Mouse (Mus musculus): ENCODE results near the gene Fntb. TPM values are rescaled to one million over a fixed set of nuclear protein-coding genes. Genes with fewer than 3 reads are reported as not detected.

Gene Fntb
- 15.2 TPM for polyA plus RNA-seq (2014; fragmentation: Illumina TruSeq; extraction: RNeasy Lipid Tissue Mini Kit (QIAGEN cat#74804); ENCODE audit: low read depth, low replicate concordance)

GRCm38 (mm10) chr12:76765354-76765851 is at the start of gene Fntb, which contains the start of gene Churc1:
Gene Fntb (plus strand): TSS chr12:76765589.
Gene Churc1 (plus strand): TSS chr12:76765538.

DNA sequence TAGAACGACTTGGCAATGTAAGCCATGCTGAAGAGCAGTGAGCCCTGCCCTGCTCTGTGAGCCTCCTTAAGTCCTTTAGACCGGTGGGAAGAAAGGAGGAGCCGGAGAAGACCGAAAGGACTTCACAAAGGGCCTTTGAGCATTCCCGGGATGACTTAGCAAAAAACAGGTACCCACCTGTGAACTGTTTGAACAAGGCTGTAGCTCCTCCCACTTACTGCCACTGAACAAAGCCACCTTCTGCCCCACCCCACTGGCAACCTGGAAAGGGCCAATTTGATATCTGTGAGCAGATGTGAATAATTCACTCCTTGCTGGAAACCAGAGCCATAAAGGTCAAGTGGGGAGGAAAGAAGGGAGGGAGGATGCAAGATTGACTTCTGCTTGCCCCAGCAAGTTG is 30.0 kb downstream of the Fntb start, which contains the start of gene Gpx2:
Gene Gpx2 (minus strand): TSS at position 205 of the 400 bp plus-strand sequence.

GRCm38 (mm10) chr12:76822651-76823041 is 57.3 kb downstream of the Fntb start, which contains the start of gene Rab15:
Gene Rab15 (minus strand): TSS chr12:76822908.

DNA sequence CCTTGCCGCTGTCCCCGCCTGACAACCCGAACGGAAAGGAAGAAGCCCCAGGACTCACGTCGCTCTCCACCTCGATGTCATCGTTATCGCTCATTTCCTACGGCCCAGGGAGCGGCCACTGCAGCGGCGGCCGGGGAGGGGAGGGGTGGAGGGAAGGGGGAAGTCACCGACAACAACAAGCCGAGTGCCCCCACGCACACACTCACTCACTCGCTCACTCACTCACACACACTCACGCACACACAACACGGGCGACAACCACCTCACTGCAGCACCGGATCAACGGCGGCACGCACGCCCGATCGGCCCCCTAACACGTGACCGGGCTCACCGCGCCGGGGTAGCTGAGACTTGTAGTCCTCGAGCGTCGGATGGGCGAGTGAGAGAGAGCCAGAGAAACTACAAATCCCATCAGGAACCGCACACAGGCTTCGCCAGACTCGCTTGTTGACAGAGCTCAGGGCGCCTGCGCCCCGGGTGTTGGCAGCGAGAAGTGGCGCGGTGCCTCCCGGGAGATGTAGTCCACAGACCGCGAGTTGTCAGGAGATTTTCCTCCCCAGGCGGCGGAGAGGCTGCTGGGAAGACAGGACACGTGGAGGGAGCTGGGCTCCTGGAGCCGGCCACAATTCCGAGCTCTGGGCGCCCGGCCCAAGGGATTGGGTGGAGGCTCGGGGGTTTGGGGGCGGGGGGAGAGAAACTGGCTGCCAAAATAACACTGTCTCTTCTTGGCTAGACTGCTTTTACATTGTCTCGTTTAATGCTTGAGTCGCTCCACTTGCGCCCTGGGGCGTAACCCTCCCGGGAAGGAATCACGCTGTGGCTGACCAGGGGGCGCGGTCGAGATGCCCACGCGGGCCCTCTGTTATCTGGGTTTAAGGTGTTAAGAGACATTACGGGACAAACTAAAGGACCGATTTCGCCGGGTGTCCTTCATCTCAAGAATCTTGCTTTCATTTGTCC is 196.8 kb downstream of the Fntb start, which contains the start of gene Max:
Gene Max (minus strand): TSS at position 270 of the 960 bp plus-strand sequence.

Other genes starting within 250 kb of the Fntb start
- 11.1 TPM for gene Plekhg3, start 234.7 kb upstream of the Fntb start, polyA plus RNA-seq (2014; fragmentation: Illumina TruSeq; extraction: RNeasy Lipid Tissue Mini Kit (QIAGEN cat#74804); ENCODE audit: low read depth, low replicate concordance)
- 49.4 TPM for gene Sptb, start 55.0 kb upstream of the Fntb start, polyA plus RNA-seq (2014; fragmentation: Illumina TruSeq; extraction: RNeasy Lipid Tissue Mini Kit (QIAGEN cat#74804); ENCODE audit: low read depth, low replicate concordance)
- gene Churc1, start 51 bp upstream of the Fntb start, polyA plus RNA-seq (2014; fragmentation: Illumina TruSeq; extraction: RNeasy Lipid Tissue Mini Kit (QIAGEN cat#74804); ENCODE audit: low read depth, low replicate concordance), result 160 TPM
- gene Gpx2, start 30.0 kb downstream of the Fntb start, polyA plus RNA-seq (2014; fragmentation: Illumina TruSeq; extraction: RNeasy Lipid Tissue Mini Kit (QIAGEN cat#74804); ENCODE audit: low read depth, low replicate concordance), result not detected
- 0.55 TPM for gene Rab15, start 57.3 kb downstream of the Fntb start, polyA plus RNA-seq (2014; fragmentation: Illumina TruSeq; extraction: RNeasy Lipid Tissue Mini Kit (QIAGEN cat#74804); ENCODE audit: low read depth, low replicate concordance)
- 80.6 TPM for gene Max, start 196.6 kb downstream of the Fntb start, polyA plus RNA-seq (2014; fragmentation: Illumina TruSeq; extraction: RNeasy Lipid Tissue Mini Kit (QIAGEN cat#74804); ENCODE audit: low read depth, low replicate concordance)